Mouse (Mus musculus) cerebellum, postnatal 4 days (tissue): ENCODE measurements around the gene Gimap5.
A peak's percentile ranks its signal among the peaks of the same experiment; 100 is the strongest.

Source experiments
- DNase-seq, 2 experiments: peaks; one replicate each; pipeline ENCODE4 v3.0.0; 2022; ENCODE audit warnings: low spot score in 2 of 2, mixed read lengths in 1 of 2

The Gimap5 gene

DNA sequence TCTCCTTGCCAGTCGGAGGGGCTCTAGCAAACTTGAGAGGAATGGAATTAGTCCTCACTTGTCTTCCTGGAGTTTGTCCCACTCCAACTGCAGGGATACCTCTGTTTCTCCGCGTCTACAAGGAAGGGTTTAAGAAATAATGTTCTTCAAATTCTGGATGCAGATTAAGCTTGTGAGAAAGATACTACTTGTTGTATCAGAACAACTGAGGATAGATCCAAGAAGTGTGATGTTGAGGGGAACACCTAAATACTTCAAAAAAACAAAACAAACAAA, 6.3 kb upstream of the Gimap5 start:
- DNase-seq: no peak

DNA sequence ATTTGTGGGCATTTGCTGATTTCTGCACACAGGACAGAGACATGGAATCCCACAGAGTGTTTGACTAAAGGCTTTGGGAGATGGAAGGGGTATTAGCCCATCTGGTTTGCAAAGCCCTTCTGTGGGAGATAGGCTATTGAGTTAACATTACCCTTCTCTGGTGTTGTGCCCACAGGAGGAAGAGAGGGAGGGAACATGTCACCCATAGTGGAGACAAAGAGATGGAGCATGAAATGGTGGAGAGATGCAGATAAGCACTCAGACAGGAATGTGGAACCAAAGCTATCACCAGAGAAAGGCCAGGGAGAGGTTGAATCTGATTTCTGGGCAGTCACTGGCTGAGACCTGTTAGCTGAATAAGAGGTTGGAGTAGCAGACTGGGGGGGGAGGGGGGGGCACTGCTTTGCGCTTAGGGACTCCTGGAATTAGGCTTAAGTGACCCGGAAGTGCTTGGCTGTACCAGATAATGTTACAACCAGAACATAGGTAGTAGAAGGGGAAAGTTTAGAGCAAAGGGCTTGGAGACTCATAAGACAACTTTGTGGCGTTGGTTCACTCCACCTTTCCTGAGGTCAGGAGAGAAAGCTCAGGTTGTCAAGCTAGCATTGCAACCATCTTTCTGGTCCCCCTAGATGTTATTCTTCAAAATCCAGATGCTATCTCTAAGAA, 5.4 kb upstream of the Gimap5 start:
- DNase-seq: no peak

DNA sequence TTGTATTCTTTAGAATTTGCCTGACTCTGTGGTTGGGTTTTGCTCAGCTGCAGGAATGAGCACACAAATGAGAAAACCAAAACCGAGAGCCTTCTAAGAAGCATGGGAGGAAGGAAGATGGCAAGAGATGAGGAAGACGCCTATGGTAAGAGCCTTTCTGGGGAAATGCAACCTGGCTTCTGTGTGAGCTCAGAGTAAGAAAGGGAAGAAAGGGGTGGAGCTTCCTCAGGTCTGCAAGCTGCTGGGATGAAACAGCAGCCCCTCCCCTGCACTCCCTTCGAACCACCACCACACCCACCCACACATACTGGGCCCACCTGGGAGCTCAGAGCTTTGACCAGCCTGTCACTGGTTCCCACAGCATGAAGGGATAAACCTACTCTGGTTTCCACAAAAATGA, 4.7 kb upstream of the Gimap5 start:
- no peak for DNase-seq

DNA sequence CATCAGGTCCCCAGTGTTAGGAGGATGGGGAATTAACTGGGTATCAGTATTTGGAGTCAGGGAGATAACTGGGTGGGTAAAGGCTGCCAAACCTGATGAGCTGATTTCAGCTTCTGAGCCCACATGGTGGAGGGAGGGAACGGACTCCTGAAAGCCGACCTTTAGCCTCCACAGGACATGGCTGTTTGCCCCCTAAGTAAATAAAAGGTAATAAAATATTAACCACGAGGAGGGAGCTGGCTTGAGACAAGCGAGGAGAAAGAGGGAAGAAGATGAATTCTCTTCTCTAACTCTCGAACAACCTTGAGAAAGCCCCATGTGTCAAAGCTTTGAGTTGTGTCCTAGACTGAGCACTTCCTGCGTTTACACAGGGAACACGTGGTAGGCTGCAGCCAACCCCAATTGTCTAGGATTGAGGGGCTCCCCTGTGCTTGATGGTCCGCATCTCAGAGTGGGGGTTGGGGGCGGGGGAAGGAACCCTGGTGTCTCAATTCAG, 4.2 kb upstream of the Gimap5 start:
- DNase-seq: no peak

DNA sequence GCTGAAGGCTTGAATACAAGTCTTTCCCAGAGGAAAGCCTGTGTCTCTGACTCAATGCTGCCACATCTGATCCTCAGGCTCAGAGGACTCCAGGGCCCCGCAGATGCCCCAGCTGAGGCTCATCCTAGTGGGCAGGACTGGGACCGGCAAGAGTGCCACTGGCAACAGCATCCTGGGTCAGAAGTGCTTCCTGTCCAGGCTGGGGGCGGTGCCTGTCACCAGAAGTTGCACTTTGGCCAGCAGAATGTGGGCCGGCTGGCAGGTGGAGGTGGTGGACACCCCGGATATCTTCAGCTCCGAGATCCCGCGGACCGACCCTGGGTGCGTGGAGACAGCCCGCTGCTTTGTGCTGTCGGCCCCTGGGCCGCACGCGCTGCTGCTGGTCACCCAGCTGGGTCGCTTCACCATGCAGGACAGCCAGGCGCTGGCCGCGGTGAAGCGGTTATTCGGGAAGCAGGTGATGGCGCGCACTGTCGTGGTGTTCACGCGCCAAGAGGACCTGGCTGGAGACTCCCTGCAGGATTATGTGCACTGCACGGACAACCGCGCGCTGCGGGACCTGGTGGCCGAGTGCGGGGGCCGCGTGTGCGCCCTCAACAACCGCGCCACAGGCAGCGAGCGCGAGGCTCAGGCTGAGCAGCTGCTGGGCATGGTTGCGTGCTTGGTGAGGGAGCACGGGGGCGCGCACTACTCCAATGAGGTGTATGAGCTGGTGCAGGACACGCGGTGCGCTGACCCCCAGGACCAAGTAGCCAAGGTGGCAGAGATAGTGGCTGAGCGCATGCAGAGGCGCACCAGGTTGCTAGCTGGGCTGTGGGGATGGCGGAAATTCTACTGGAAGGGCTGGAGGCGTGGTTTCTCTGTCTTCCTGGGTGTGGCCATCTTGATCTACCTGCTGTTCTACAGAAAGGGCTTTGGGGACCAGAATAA, 3.3 kb upstream of the Gimap5 start:
- DNase-seq: no peak

- no peak for DNase-seq
These were observed 507 bp upstream of the Gimap5 start for GRCm38 (mm10) chr6:48745490-48745889.

- DNase-seq: no peak
These were observed 1.3 kb downstream of the Gimap5 start for GRCm38 (mm10) chr6:48747091-48747966.

GRCm38 (mm10) chr6:48763567-48764270, 17.7 kb downstream of the Gimap5 start:
- no peak for DNase-seq

DNA sequence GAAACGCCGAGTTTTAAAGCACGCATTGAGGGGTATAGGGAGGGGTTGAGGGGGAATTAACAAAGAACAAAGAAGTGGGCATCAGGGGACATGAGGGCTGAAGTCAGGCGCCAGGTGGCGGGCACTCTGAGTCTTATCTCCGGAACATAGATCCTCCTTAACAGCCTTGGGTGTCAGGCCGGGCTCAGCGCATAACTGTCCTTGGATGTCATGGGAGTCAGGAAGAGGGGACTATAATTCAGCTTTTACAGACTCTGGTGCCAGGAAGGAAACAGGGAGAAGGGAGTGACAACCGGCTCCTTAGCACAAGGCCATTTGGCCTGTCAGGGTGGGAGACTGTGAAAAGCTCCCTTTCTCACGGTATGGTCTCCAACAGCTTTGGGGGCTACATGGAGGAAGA, 18.5 kb downstream of the Gimap5 start:
- DNase-seq: no peak

- no peak for DNase-seq
These were observed 22.3 kb downstream of the Gimap5 start for GRCm38 (mm10) chr6:48768178-48768869.

DNA sequence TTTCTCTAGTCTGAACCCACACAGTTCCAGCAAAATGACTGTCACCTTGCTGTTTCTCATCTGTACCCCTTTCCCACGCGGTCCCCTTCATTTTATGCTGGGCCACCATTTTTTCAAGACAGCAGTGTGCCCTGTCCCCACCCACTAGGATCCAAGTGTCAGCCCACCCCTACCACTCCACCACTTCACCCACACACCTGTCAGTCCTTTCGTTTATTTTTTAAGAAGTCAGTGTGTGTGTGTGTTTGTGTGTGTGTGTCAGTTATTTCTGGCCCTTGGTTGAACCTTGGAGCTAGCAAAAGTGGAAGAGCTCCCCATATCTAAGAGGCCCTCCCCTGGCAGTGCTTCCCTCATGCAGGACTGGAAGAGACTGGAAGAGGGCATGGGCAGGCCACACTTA, 22.9 kb downstream of the Gimap5 start:
- no peak for DNase-seq

DNA sequence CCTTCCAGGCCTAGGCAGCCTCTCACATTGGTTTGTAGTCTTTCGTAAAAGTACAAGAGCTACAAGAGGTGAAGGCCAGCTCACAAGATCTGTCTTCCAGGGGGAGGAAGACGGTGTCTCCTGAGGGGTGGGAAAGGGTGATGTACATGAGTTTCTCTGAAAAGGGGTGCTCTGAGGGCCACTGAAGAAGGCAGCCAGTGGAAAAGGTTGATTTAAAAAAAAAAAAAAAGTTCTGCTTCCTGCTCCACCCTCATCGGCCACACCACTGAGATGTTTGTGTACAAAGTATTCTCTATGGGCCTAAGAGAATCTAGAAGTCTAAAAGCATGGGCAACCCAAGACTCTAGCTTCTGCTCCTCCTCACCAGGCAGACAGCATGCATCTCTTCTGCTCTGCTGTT, 24.7 kb downstream of the Gimap5 start, which contains the start of gene Gimap3:
Gene Gimap3 (minus strand): TSS at position 156 of the 400 bp plus-strand sequence.
- DNase-seq: no peak

DNA sequence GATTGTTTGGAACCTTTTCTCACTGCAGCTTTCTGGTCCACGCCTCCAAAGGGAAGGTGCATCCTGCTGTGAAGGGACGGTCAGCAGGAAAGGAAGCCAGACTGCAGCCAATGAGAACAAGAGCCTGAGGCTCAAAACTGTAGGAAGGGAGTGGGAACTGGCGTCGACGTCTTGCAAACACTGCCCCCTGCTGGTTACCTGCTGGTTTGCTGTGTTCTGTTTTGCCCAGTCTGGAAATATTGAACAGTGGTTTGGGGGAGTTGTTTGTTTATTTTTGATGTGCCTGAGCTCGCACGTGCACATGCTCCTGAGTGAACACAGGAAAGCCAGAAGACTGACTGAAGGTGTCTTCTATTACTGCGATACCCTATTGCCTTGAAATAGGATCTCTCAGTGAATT, 26.0 kb downstream of the Gimap5 start:
- peak; percentile 49 to 78 for DNase-seq

DNA sequence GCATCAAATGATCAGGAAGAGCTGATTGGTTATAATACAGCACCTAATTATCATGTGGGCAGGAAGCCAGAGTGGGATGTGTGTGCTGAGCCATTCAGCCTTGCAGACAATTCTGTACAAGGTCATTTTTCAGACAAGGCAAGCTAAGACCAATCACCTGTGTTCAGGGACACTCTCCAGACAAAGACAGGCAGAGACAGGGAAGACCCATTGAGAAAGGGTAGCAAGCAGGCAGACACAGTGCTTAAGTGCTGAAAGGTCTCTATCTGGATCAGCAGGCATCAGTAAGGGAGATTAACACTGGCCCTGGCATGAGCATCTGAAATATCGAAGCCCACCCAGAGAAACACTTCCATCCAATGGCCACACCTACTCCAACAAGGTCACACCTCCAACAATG, 38.4 kb downstream of the Gimap5 start:
- DNase-seq: no peak

DNA sequence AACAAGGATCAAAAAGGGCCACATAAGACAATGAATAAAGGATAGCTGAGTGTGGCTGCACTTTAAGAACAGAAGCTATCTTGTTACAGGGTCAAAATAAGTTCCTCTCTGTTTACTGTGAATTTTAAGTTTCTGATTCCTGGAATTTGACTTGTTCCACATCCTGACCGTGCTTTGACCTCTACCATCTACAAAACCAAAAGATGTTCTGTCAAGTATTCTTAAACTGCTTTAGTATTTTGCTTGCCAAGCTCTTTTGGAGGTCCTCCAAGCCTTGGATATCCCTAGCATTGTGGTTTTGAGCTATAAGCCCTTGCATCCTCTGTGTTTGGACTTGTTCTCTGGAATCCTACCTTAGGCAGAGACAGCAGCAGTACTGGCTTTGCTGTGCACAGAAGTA, 39.2 kb downstream of the Gimap5 start:
- DNase-seq: no peak

GRCm38 (mm10) chr6:48785601-48786000, 39.6 kb downstream of the Gimap5 start:
- DNase-seq: no peak

DNA sequence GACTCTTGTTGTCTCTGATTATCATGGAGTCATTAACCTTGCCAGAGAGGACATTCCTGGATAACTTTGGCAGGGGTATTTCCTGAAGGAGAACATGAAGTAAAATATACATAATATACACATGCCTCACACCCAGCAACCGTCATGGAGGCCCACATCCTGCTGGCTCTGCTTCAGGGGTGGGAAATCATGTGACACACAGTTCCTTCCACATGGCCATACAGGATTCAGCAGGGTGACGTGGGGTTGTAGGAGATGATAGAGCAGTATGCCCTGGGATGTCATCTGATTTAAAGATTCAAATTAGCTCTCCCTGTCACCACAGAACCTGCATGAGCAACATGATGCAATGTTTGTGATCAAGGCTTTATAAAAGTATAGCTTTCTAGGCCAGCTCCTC, 41.9 kb downstream of the Gimap5 start:
- DNase-seq: no peak

GRCm38 (mm10) chr6:48801897-48802296, 55.9 kb downstream of the Gimap5 start:
- DNase-seq: no peak

GRCm38 (mm10) chr6:48803406-48804051, 57.5 kb downstream of the Gimap5 start:
- no peak for DNase-seq
